Mouse (Mus musculus) bone marrow, adult 2 months (tissue): Measurements from ENCODE around the gene Fezf1. TPM values are rescaled to one million over a fixed set of nuclear protein-coding genes. Genes with fewer than 3 reads are reported as not detected.

Experiments
- H3K27ac ChIP-seq: fragments of 200-500 bp; 2 replicates; pipeline ENCODE4 v1.5.1; 2012; ENCODE audit warnings: low read depth, mild to moderate bottlenecking, control low read depth, inconsistent platforms, low read length; ENCODE audit not compliant: control insufficient read depth, poor library complexity, insufficient read depth
- H3K4me1 ChIP-seq: fragments of 200-500 bp; 2 replicates; pipeline ENCODE4 v1.6.1; 2011; ENCODE audit warnings: low read length; ENCODE audit not compliant: control insufficient read depth, insufficient read depth
- H3K4me3 ChIP-seq: fragments of 200-500 bp; replicated peaks from 2 replicates; pipeline ENCODE3; 2011; ENCODE audit warnings: mild to moderate bottlenecking, low read depth, low read length, control low read depth; ENCODE audit not compliant: control insufficient read depth
- CTCF ChIP-seq: fragments of 200-500 bp; IDR thresholded peaks from 2 replicates; pipeline ENCODE4 v1.5.1; 2011; ENCODE audit warnings: low read length, control low read depth; ENCODE audit not compliant: control insufficient read depth, insufficient read depth
- POLR2A ChIP-seq: fragments of 200-500 bp; IDR thresholded peaks from 2 replicates; pipeline ENCODE4 v1.6.1; 2011; ENCODE audit warnings: low read depth, mild to moderate bottlenecking, control low read depth, low read length, borderline replicate concordance; ENCODE audit not compliant: control insufficient read depth
- WGBS: fragments of 180-500 bp; shearing (Covaris S2); methylation state at CpG from one replicate; pipeline ENCODE4 v1.1.7; 2018; 5-methylcytosine and 5-hydroxymethylcytosine counted together
- polyA plus RNA-seq: library from polyadenylated mRNA; stranded (reverse); fragments of >200 nt; gene quantifications from 2 replicates; pipeline ENCODE4 v1.2.4, GENCODE M21; 2011; ENCODE audit warnings: low replicate concordance; ENCODE audit not compliant: missing spikeins, insufficient read depth, insufficient read length

Fezf1 gene
- polyA plus RNA-seq, 1 experiment = not detected

- WGBS = 9% methylated on average over 15 of the region's 15 CpGs
- Histone ChIP-seq H3K27ac (no peak overlapping the region), H3K4me3 (no peak overlapping the region), H3K4me1 (no peaks in the 10 kb centered on the region)
- TF ChIP-seq CTCF = no peak
- TF ChIP-seq POLR2A = no peak
These were observed 4.1 kb downstream of the Fezf1 start for GRCm38 (mm10) chr6:23243821-23244760.

GRCm38 (mm10) chr6:23211499-23211898 is 36.7 kb downstream of the Fezf1 start:
- Histone ChIP-seq H3K27ac (no peak overlapping the region), H3K4me1 (no peaks in the 10 kb centered on the region), H3K4me3 (no peak overlapping the region)
- no peak for TF ChIP-seq CTCF
- no peak for TF ChIP-seq POLR2A
- 46% methylated on average over 3 of the region's 3 CpGs for WGBS

DNA sequence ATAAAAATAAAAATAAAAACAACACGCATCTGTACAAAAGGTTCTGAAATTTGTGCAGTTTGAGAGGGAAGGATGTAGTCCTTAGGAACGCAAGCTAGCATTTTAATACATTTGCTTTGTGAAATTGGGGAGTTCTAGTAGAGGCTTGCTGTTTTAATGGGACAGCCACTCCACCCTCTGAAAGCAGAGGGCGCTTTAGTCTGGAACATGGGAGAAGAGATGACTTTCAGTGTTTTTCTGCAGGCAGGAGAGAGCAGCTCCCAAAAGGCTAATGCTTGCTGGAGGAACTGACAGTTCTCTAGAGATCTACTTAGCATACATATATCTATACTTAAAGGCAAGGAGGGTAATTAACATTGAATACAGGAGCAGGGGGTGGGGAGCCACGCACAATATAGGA is 40.4 kb downstream of the Fezf1 start:
- no peaks in the 10 kb centered on the region for H3K4me1 ChIP-seq
- 57% methylated on average over 4 of the region's 4 CpGs for WGBS

GRCm38 (mm10) chr6:23202630-23203029 is 45.5 kb downstream of the Fezf1 start:
- no peaks in the 10 kb centered on the region for H3K4me1 ChIP-seq
- WGBS = 89% methylated on average over 11 of the region's 11 CpGs
- H3K27ac ChIP-seq = no peak overlapping the region
- no peak overlapping the region for H3K4me3 ChIP-seq
- TF ChIP-seq POLR2A = no peak
- TF ChIP-seq CTCF = no peak

More for the DNA sequence above, 40.4 kb downstream of the Fezf1 start:
- Histone ChIP-seq H3K4me3 (no peak overlapping the region), H3K27ac (no peak overlapping the region)
- TF ChIP-seq POLR2A = no peak
- no peak for TF ChIP-seq CTCF

Other genes starting within 250 kb of the Fezf1 start
- gene Aass, start 115.4 kb downstream of the Fezf1 start, polyA plus RNA-seq = 1.5 TPM in 1 of 2 replicates, not detected in the other